In genomic region chr5:19154511-19154910, GRCm38 (mm10) we compare ENCODE assay signal across 20 mouse cellular contexts.
"Had no signal": no experiment of that assay in that cellular context is flagged by ENCODE, and none has a peak within 500 bp of the region (broad histone marks: within the 10 kb centered on the region; RNA-seq: fewer than 3 reads in every experiment).

No protein-coding gene starts in this region.

- H3K9ac ChIP-seq: liver, embryonic 15.5 days; liver, postnatal 0 days; lung, embryonic 14.5 days; midbrain, embryonic 12.5 days; neural tube, embryonic 13.5 days; neural tube, embryonic 15.5 days had no signal

- H3K4me1 ChIP-seq: liver, embryonic 15.5 days; midbrain, embryonic 10.5 days; midbrain, embryonic 12.5 days; neural tube, embryonic 13.5 days; neural tube, embryonic 15.5 days had no signal

- H3K36me3 ChIP-seq: liver, embryonic 15.5 days; midbrain, embryonic 10.5 days; midbrain, embryonic 12.5 days; neural tube, embryonic 13.5 days; neural tube, embryonic 15.5 days had no signal

- H3K27ac ChIP-seq: liver, embryonic 15.5 days; macrophage; midbrain, embryonic 10.5 days; midbrain, embryonic 12.5 days; neural tube, embryonic 13.5 days; neural tube, embryonic 15.5 days had no signal

- ATAC-seq: liver, postnatal 0 days; midbrain, embryonic 16.5 days had no signal

- H3K9me3 ChIP-seq: liver, embryonic 15.5 days; midbrain, embryonic 12.5 days; neural tube, embryonic 13.5 days; neural tube, embryonic 15.5 days had no signal

- H3K4me2 ChIP-seq: liver, embryonic 15.5 days; lung, embryonic 14.5 days; midbrain, embryonic 12.5 days; neural tube, embryonic 13.5 days; neural tube, embryonic 15.5 days had no signal

- H3K27me3 ChIP-seq: liver, embryonic 15.5 days; midbrain, embryonic 12.5 days; neural tube, embryonic 13.5 days; neural tube, embryonic 15.5 days had no signal

- H3K4me3 ChIP-seq: liver, embryonic 15.5 days; midbrain, embryonic 10.5 days; midbrain, embryonic 12.5 days; myocyte; neural tube, embryonic 13.5 days; neural tube, embryonic 15.5 days had no signal

- DNase-seq: liver, postnatal 0 days; lung, embryonic 14.5 days; lung, postnatal 14 days; lung, postnatal 36 days; midbrain, embryonic 14.5 days; right cerebral cortex, adult 18-20 months; right cerebral cortex, postnatal 25 days; right cerebral cortex, postnatal 4 days; spleen, adult 18-20 months; thymus, adult 18-20 months; thymus, postnatal 14 days; thymus, postnatal 36 days had no signal
